Mouse (Mus musculus) hindbrain, embryonic 11.5 days (tissue): ENCODE data around the gene Exosc10. TPM values are rescaled to one million over a fixed set of nuclear protein-coding genes. Genes with fewer than 3 reads are reported as not detected.

Experiments
- ATAC-seq: fragments of 200-750 bp; cut with Nextera tagmentation; 2 replicates; pipeline ENCODE4 v1.8.0; 2017; ENCODE audit warnings: mild to moderate bottlenecking, moderate TSS enrichment, moderate library complexity; ENCODE audit not compliant: low FRiP score
- DNase-seq: peaks from one replicate; pipeline ENCODE4 v3.0.0-alpha.2; 2015; ENCODE audit warnings: low spot score
- H3K27ac ChIP-seq: fragments of 300-500 bp; sonication (generic); 2 replicates; pipeline ENCODE4 v1.5.1; 2014; ENCODE audit warnings: mild to moderate bottlenecking, low read depth, low read length
- H3K27me3 ChIP-seq: fragments of 300-500 bp; sonication (generic); 2 replicates; pipeline ENCODE4 v1.6.1; 2014; ENCODE audit warnings: mild to moderate bottlenecking, low read length, moderate library complexity, mixed read lengths; ENCODE audit not compliant: control insufficient read depth, insufficient read depth
- H3K36me3 ChIP-seq: fragments of 300-500 bp; sonication (generic); 2 replicates; pipeline ENCODE4 v1.6.1; 2014; ENCODE audit warnings: mild to moderate bottlenecking, low read length, moderate library complexity, mixed read lengths; ENCODE audit not compliant: control insufficient read depth, insufficient read depth
- H3K4me1 ChIP-seq: fragments of 300-500 bp; sonication (generic); replicated peaks from 2 replicates; pipeline ENCODE4 v1.6.1; 2014; ENCODE audit warnings: low read length, mixed read lengths; ENCODE audit not compliant: control insufficient read depth, insufficient read depth
- H3K4me2 ChIP-seq: fragments of 300-500 bp; sonication (generic); replicated peaks from 2 replicates; pipeline ENCODE4 v1.6.1; 2014; ENCODE audit warnings: mild to moderate bottlenecking, low read depth, low read length
- H3K4me3 ChIP-seq: fragments of 300-500 bp; sonication (generic); 2 replicates; pipeline ENCODE4 v1.5.1; 2014; ENCODE audit warnings: low read depth, low read length
- H3K9ac ChIP-seq: fragments of 300-500 bp; sonication (generic); 2 replicates; pipeline ENCODE4 v1.6.1; 2014; ENCODE audit warnings: low read depth, low read length
- H3K9me3 ChIP-seq: fragments of 300-500 bp; sonication (generic); 2 replicates; pipeline ENCODE4 v1.6.1; 2016; ENCODE audit warnings: low read length; ENCODE audit not compliant: control insufficient read depth
- WGBS: fragments of 180-500 bp; shearing (Covaris S2); extraction: QIAGEN DNeasy Blood & Tissue Kit; methylation state at CpG from one replicate; pipeline ENCODE4 v1.1.7; 2014; 5-methylcytosine and 5-hydroxymethylcytosine counted together
- polyA plus RNA-seq: library from polyadenylated mRNA; unstranded; fragments of >200 nt; fragmentation: Nextera tagmentation; extraction: Ambion mirVana; gene quantifications from 2 replicates; pipeline ENCODE4 v1.2.1, GENCODE M21; 2014

Exosc10 gene
- polyA plus RNA-seq, 1 experiment from 2014 or later = 93.9 TPM

GRCm38 (mm10) chr4:148625010-148625409 lies 66.8 kb downstream of the Exosc10 start:
- no peak overlapping the region for H3K27ac ChIP-seq
- H3K9ac ChIP-seq = no peak overlapping the region; the same call in 1 of the 2 replicates
- H3K9me3 ChIP-seq = no peaks in the 10 kb centered on the region
- ATAC-seq = no peak
- 0 out of 2 replicates have a peak overlapping the region, but pooled peaks have one; percentile 15 for H3K4me2 ChIP-seq
- no peaks in the 10 kb centered on the region for H3K27me3 ChIP-seq
- DNase-seq = no peak
- H3K4me1 ChIP-seq = no peaks in the 10 kb centered on the region; the same call in 1 of the 2 replicates
- WGBS = 84% methylated on average over 10 of the region's 10 CpGs
- peak overlapping the region; percentile 100 for H3K4me3 ChIP-seq
- peaks cover 17% of the 10 kb centered on the region for H3K36me3 ChIP-seq

- Histone ChIP-seq H3K36me3 (peaks cover 17% of the 10 kb centered on the region), H3K9me3 (no peaks in the 10 kb centered on the region), H3K27ac (peak overlapping the region; percentile 87), H3K9ac (peak overlapping the region; percentile 100), H3K27me3 (no peaks in the 10 kb centered on the region), H3K4me2 (peak overlapping the region; percentile 40), H3K4me3 (peak overlapping the region; percentile 100), H3K4me1 (no peaks in the 10 kb centered on the region; the same call in 1 of the 2 replicates)
- WGBS = under 1% methylated on average over 57 of the region's 57 CpGs
- DNase-seq = peak; percentile 77
- ATAC-seq = peak; percentile 71
Measured at GRCm38 (mm10) chr4:148625756-148626622, 67.8 kb downstream of the Exosc10 start.

GRCm38 (mm10) chr4:148626623-148627185 lies 68.5 kb downstream of the Exosc10 start, which contains the start of gene Tardbp:
TSS of gene Tardbp (minus strand) at chr4:148627019.
- WGBS = under 1% methylated on average over 49 of the region's 51 CpGs
- no peaks in the 10 kb centered on the region; the same call in 1 of the 2 replicates for H3K4me1 ChIP-seq
- peak; percentile 95 for ATAC-seq
- H3K36me3 ChIP-seq = peaks cover 13% of the 10 kb centered on the region
- H3K9ac ChIP-seq = peak within 1 kb of the TSS; percentile 100
- peak within 1 kb of the TSS; percentile 40 for H3K4me2 ChIP-seq
- peak within 1 kb of the TSS; percentile 87 for H3K27ac ChIP-seq
- H3K9me3 ChIP-seq = no peaks in the 10 kb centered on the region
- peak; percentile 98 for DNase-seq
- H3K27me3 ChIP-seq = no peaks in the 10 kb centered on the region
- H3K4me3 ChIP-seq = peak within 1 kb of the TSS; percentile 100

GRCm38 (mm10) chr4:148627246-148627645 lies 69.0 kb downstream of the Exosc10 start:
- no peak overlapping the region for H3K9ac ChIP-seq
- H3K36me3 ChIP-seq = peaks cover 10% of the 10 kb centered on the region
- ATAC-seq (peak; percentile 39), DNase-seq (no peak)
- no peak overlapping the region for H3K4me2 ChIP-seq
- no peaks in the 10 kb centered on the region for H3K27me3 ChIP-seq
- H3K4me1 ChIP-seq = no peaks in the 10 kb centered on the region; the same call in 1 of the 2 replicates
- no peaks in the 10 kb centered on the region for H3K9me3 ChIP-seq
- 60% methylated on average over 3 of the region's 3 CpGs for WGBS
- H3K4me3 ChIP-seq = peak overlapping the region; percentile 100; the same call in 1 of the 2 replicates
- H3K27ac ChIP-seq = no peak overlapping the region

Other genes starting within 250 kb of the Exosc10 start
- gene Ubiad1, start 113.7 kb upstream of the Exosc10 start, polyA plus RNA-seq = 14.4 and 14.6 TPM in 2 replicates
- gene Mtor, start 109.8 kb upstream of the Exosc10 start, polyA plus RNA-seq = 28.0 and 33.0 TPM in 2 replicates
- gene Angptl7, start 58.0 kb upstream of the Exosc10 start, polyA plus RNA-seq = 0.28 and 0.33 TPM in 2 replicates
- 156 and 160 TPM in 2 replicates for gene Srm, start 33.1 kb downstream of the Exosc10 start, polyA plus RNA-seq
- gene Masp2, start 44.1 kb downstream of the Exosc10 start, polyA plus RNA-seq = 0.15 and 0.25 TPM in 2 replicates
- 199 and 210 TPM in 2 replicates for gene Tardbp, start 68.6 kb downstream of the Exosc10 start, polyA plus RNA-seq
- gene Gm572, start 84.9 kb downstream of the Exosc10 start, polyA plus RNA-seq = not detected in 2 replicates
- 6.4 and 7.8 TPM in 2 replicates for gene Casz1, start 246.0 kb downstream of the Exosc10 start, polyA plus RNA-seq